Mouse (Mus musculus): ENCODE measurements at regions not wholly inside any gene's neighbourhood (a gene's known extent, or its start where the extent isn't known, plus 50 kb on each side); places are given as distances from the start of the nearest gene placed in this dataset.

GRCm38 (mm10) chr17:85818098-85818855 lies 130.2 kb upstream of the Six2 start:
- Histone ChIP-seq H3K9me3 (ENCODE audit: control insufficient read depth, low read length) (no peaks in the 10 kb centered on the region), H3K27ac (ENCODE audit: low read length) (no peak overlapping the region), H3K9ac (ENCODE audit: low read depth, low read length) (no peak overlapping the region), H3K4me1 (ENCODE audit: control insufficient read depth, insufficient read depth, low read length) (no peaks in the 10 kb centered on the region), H3K4me2 (ENCODE audit: low read depth, low read length) (no peak overlapping the region), H3K4me3 (ENCODE audit: low read length) (no peak overlapping the region), H3K27me3 (replicated peaks; ENCODE audit: control insufficient read depth, insufficient read depth, low read length) (no peaks in the 10 kb centered on the region), H3K36me3 (ENCODE audit: control insufficient read depth, insufficient read depth, low read length) (no peaks in the 10 kb centered on the region)
- ATAC-seq = no peak
- WGBS = 70% methylated on average over 17 of the region's 17 CpGs

- Histone ChIP-seq H3K27me3 (replicated peaks; ENCODE audit: control insufficient read depth, insufficient read depth, low read length) (no peaks in the 10 kb centered on the region), H3K9me3 (ENCODE audit: control insufficient read depth, low read length) (no peaks in the 10 kb centered on the region), H3K9ac (ENCODE audit: low read depth, low read length) (no peak overlapping the region), H3K36me3 (ENCODE audit: control insufficient read depth, insufficient read depth, low read length) (no peaks in the 10 kb centered on the region), H3K4me1 (ENCODE audit: control insufficient read depth, insufficient read depth, low read length) (no peaks in the 10 kb centered on the region), H3K4me2 (ENCODE audit: low read depth, low read length) (no peak overlapping the region), H3K4me3 (ENCODE audit: low read length) (no peak overlapping the region), H3K27ac (ENCODE audit: low read length) (no peak overlapping the region)
- ATAC-seq = no peak
- 91% methylated on average over 8 of the region's 8 CpGs for WGBS
Measured at GRCm38 (mm10) chr17:85816521-85816920, 128.4 kb upstream of the Six2 start.

GRCm38 (mm10) chr17:85816056-85816455 lies 128.0 kb upstream of the Six2 start:
- Histone ChIP-seq H3K9me3 (ENCODE audit: control insufficient read depth, low read length) (no peaks in the 10 kb centered on the region), H3K4me2 (ENCODE audit: low read depth, low read length) (no peak overlapping the region), H3K36me3 (ENCODE audit: control insufficient read depth, insufficient read depth, low read length) (no peaks in the 10 kb centered on the region), H3K9ac (ENCODE audit: low read depth, low read length) (no peak overlapping the region), H3K27ac (ENCODE audit: low read length) (no peak overlapping the region), H3K4me3 (ENCODE audit: low read length) (no peak overlapping the region), H3K4me1 (ENCODE audit: control insufficient read depth, insufficient read depth, low read length) (no peaks in the 10 kb centered on the region), H3K27me3 (replicated peaks; ENCODE audit: control insufficient read depth, insufficient read depth, low read length) (no peaks in the 10 kb centered on the region)
- 85% methylated on average over 8 of the region's 8 CpGs for WGBS
- ATAC-seq = no peak

- Histone ChIP-seq H3K9me3 (ENCODE audit: control insufficient read depth, low read length) (no peaks in the 10 kb centered on the region), H3K4me3 (ENCODE audit: low read length) (no peak overlapping the region), H3K4me1 (ENCODE audit: control insufficient read depth, insufficient read depth, low read length) (no peaks in the 10 kb centered on the region), H3K4me2 (ENCODE audit: low read depth, low read length) (no peak overlapping the region), H3K27ac (ENCODE audit: low read length) (no peak overlapping the region), H3K36me3 (ENCODE audit: control insufficient read depth, insufficient read depth, low read length) (no peaks in the 10 kb centered on the region), H3K27me3 (replicated peaks; ENCODE audit: control insufficient read depth, insufficient read depth, low read length) (peaks cover 12% of the 10 kb centered on the region), H3K9ac (ENCODE audit: low read depth, low read length) (no peak overlapping the region)
- 80% methylated on average over 5 of the region's 5 CpGs for WGBS
- no peak for ATAC-seq
Measured at GRCm38 (mm10) chr17:85808580-85808979, 120.5 kb upstream of the Six2 start.

GRCm38 (mm10) chr17:85805726-85806359 lies 117.8 kb upstream of the Six2 start:
- WGBS = 57% methylated on average over 13 of the region's 13 CpGs
- no peak for ATAC-seq
- Histone ChIP-seq H3K4me2 (ENCODE audit: low read depth, low read length) (no peak overlapping the region), H3K36me3 (ENCODE audit: control insufficient read depth, insufficient read depth, low read length) (no peaks in the 10 kb centered on the region), H3K4me1 (ENCODE audit: control insufficient read depth, insufficient read depth, low read length) (no peaks in the 10 kb centered on the region), H3K9ac (ENCODE audit: low read depth, low read length) (no peak overlapping the region), H3K4me3 (ENCODE audit: low read length) (no peak overlapping the region), H3K9me3 (ENCODE audit: control insufficient read depth, low read length) (no peaks in the 10 kb centered on the region), H3K27ac (ENCODE audit: low read length) (no peak overlapping the region), H3K27me3 (replicated peaks; ENCODE audit: control insufficient read depth, insufficient read depth, low read length) (peaks cover 24% of the 10 kb centered on the region)

GRCm38 (mm10) chr17:85804631-85805030 lies 116.6 kb upstream of the Six2 start:
- Histone ChIP-seq H3K4me1 (ENCODE audit: control insufficient read depth, insufficient read depth, low read length) (peaks cover 11% of the 10 kb centered on the region), H3K9me3 (ENCODE audit: control insufficient read depth, low read length) (no peaks in the 10 kb centered on the region), H3K9ac (ENCODE audit: low read depth, low read length) (no peak overlapping the region), H3K27me3 (replicated peaks; ENCODE audit: control insufficient read depth, insufficient read depth, low read length) (peaks cover 36% of the 10 kb centered on the region), H3K4me3 (ENCODE audit: low read length) (no peak overlapping the region), H3K36me3 (ENCODE audit: control insufficient read depth, insufficient read depth, low read length) (no peaks in the 10 kb centered on the region), H3K4me2 (ENCODE audit: low read depth, low read length) (no peak overlapping the region), H3K27ac (ENCODE audit: low read length) (no peak overlapping the region)
- ATAC-seq = no peak
- 58% methylated on average over 4 of the region's 4 CpGs for WGBS

GRCm38 (mm10) chr17:85801734-85802133 lies 113.7 kb upstream of the Six2 start:
- ATAC-seq = no peak
- no peaks in the 10 kb centered on the region for H3K36me3 ChIP-seq (ENCODE audit: control insufficient read depth, insufficient read depth, low read length)
- no peak overlapping the region for H3K9ac ChIP-seq (ENCODE audit: low read depth, low read length)
- no peak overlapping the region for H3K4me2 ChIP-seq (ENCODE audit: low read depth, low read length)
- H3K9me3 ChIP-seq (ENCODE audit: control insufficient read depth, low read length) = no peaks in the 10 kb centered on the region
- H3K27ac ChIP-seq (ENCODE audit: low read length) = no peak overlapping the region
- H3K4me3 ChIP-seq (ENCODE audit: low read length) = no peak overlapping the region
- H3K27me3 ChIP-seq (replicated peaks; ENCODE audit: control insufficient read depth, insufficient read depth, low read length) = peaks cover 47% of the 10 kb centered on the region
- 89% methylated on average over 8 of the region's 8 CpGs for WGBS
- peaks cover 18% of the 10 kb centered on the region for H3K4me1 ChIP-seq (ENCODE audit: control insufficient read depth, insufficient read depth, low read length)

- Histone ChIP-seq H3K27me3 (replicated peaks; ENCODE audit: control insufficient read depth, insufficient read depth, low read length) (peaks cover 51% of the 10 kb centered on the region), H3K4me3 (ENCODE audit: low read length) (no peak overlapping the region)
Measured at GRCm38 (mm10) chr17:85801079-85801605, 113.1 kb upstream of the Six2 start.

GRCm38 (mm10) chr17:85800357-85801078 lies 112.4 kb upstream of the Six2 start:
- Histone ChIP-seq H3K9ac (ENCODE audit: low read depth, low read length) (peak overlapping the region; percentile 61), H3K4me1 (ENCODE audit: control insufficient read depth, insufficient read depth, low read length) (peaks cover 18% of the 10 kb centered on the region), H3K4me2 (ENCODE audit: low read depth, low read length) (peak overlapping the region; percentile 93), H3K27me3 (replicated peaks; ENCODE audit: control insufficient read depth, insufficient read depth, low read length) (peaks cover 53% of the 10 kb centered on the region), H3K27ac (ENCODE audit: low read length) (no peak overlapping the region), H3K9me3 (ENCODE audit: control insufficient read depth, low read length) (no peaks in the 10 kb centered on the region), H3K4me3 (ENCODE audit: low read length) (peak overlapping the region; percentile 48), H3K36me3 (ENCODE audit: control insufficient read depth, insufficient read depth, low read length) (no peaks in the 10 kb centered on the region)
- peak; percentile 55 for ATAC-seq
- WGBS = 7% methylated on average over 44 of the region's 44 CpGs

More at GRCm38 (mm10) chr17:85801079-85801605, 113.1 kb upstream of the Six2 start:
- 52% methylated on average over 14 of the region's 14 CpGs for WGBS
- no peak overlapping the region for H3K9ac ChIP-seq (ENCODE audit: low read depth, low read length)
- peaks cover 18% of the 10 kb centered on the region for H3K4me1 ChIP-seq (ENCODE audit: control insufficient read depth, insufficient read depth, low read length)
- ATAC-seq = no peak
- H3K4me2 ChIP-seq (ENCODE audit: low read depth, low read length) = no peak overlapping the region
- H3K9me3 ChIP-seq (ENCODE audit: control insufficient read depth, low read length) = no peaks in the 10 kb centered on the region
- no peaks in the 10 kb centered on the region for H3K36me3 ChIP-seq (ENCODE audit: control insufficient read depth, insufficient read depth, low read length)
- H3K27ac ChIP-seq (ENCODE audit: low read length) = no peak overlapping the region

Data from intestine, embryonic 16.5 days (tissue).